Mouse (Mus musculus) forebrain, postnatal 0 days (tissue): ENCODE results near the gene Tmc2. TPM values are rescaled to one million over a fixed set of nuclear protein-coding genes. Genes with fewer than 3 reads are reported as not detected.

Experiments used
- ATAC-seq: fragments of 200-750 bp; cut with Nextera tagmentation; 2 replicates; pipeline ENCODE4 v1.8.0; 2017; ENCODE audit warnings: mild to moderate bottlenecking, moderate library complexity
- DNase-seq: peaks from one replicate; pipeline ENCODE4 v3.0.0-alpha.2; 2015
- H3K27ac ChIP-seq: fragments of 300-500 bp; sonication (generic); 2 replicates; pipeline ENCODE4 v1.5.1; 2014; ENCODE audit warnings: low read depth, mild to moderate bottlenecking, antibody characterized with exemption, low read length, moderate library complexity, mixed read lengths
- H3K27me3 ChIP-seq: fragments of 300-500 bp; sonication (generic); 2 replicates; pipeline ENCODE4 v1.6.1; 2014; ENCODE audit warnings: mild to moderate bottlenecking, low read length, mixed read lengths; ENCODE audit not compliant: insufficient read depth
- H3K36me3 ChIP-seq: fragments of 300-500 bp; sonication (generic); 2 replicates; pipeline ENCODE4 v1.6.1; 2014; ENCODE audit warnings: mild to moderate bottlenecking, moderate library complexity; ENCODE audit not compliant: insufficient read depth
- H3K4me1 ChIP-seq: fragments of 300-500 bp; sonication (generic); 2 replicates; pipeline ENCODE4 v1.6.1; 2014; ENCODE audit warnings: antibody characterized with exemption; ENCODE audit not compliant: insufficient read depth
- H3K4me2 ChIP-seq: fragments of 300-500 bp; sonication (generic); 2 replicates; pipeline ENCODE4 v1.6.1; 2014; ENCODE audit warnings: low read depth, mild to moderate bottlenecking, moderate library complexity
- H3K4me3 ChIP-seq: fragments of 300-500 bp; sonication (generic); 2 replicates; pipeline ENCODE4 v1.5.1; 2014; ENCODE audit warnings: low read depth, low read length, mixed read lengths
- H3K9ac ChIP-seq: fragments of 300-500 bp; sonication (generic); 2 replicates; pipeline ENCODE4 v1.6.1; 2014; ENCODE audit warnings: mild to moderate bottlenecking
- H3K9me3 ChIP-seq: fragments of 300-500 bp; sonication (generic); 2 replicates; pipeline ENCODE4 v1.6.1; 2016; ENCODE audit warnings: low read length
- CTCF ChIP-seq: sonication (generic); IDR thresholded peaks from 2 replicates; pipeline ENCODE4 v1.5.1; 2016; ENCODE audit warnings: antibody characterized with exemption, control low read depth, low read depth
- WGBS: fragments of 180-500 bp; shearing (Covaris S2); extraction: QIAGEN DNeasy Blood & Tissue Kit; methylation state at CpG from one replicate; pipeline ENCODE4 v1.1.7; 2014; 5-methylcytosine and 5-hydroxymethylcytosine counted together
- polyA plus RNA-seq: library from polyadenylated mRNA; unstranded; fragments of >200 nt; fragmentation: Nextera tagmentation; extraction: Ambion mirVana; gene quantifications from 2 replicates; pipeline ENCODE4 v1.2.1, GENCODE M21; 2015
- total RNA-seq: library from RNA; depleted of rRNA; stranded (reverse); fragments of >200 nt; gene quantifications from 2 replicates; pipeline ENCODE4 v1.2.3, GENCODE M21; 2014; rRNA removed

Tmc2 gene
- total RNA-seq (not detected in 2 replicates), polyA plus RNA-seq (not detected in 2 replicates)

DNA sequence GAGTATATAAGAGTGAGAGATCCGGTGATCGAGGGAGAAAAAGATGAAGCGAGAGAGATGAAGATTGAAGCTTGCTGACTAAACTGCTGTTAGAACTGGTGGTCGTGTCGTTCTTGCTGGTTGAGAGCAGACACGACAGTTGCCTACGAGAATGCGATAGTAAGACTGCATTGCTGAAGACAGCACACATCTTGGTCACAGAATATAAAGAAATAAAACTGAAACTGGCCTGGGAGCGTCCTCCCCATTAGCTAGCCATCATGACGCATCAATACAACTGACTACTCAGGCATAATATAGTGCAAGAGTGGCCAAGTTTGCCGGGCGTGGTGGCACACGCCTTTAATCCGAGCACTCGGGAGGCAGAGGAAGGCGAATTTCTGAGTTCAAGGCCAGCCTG lies at the start of gene Tmc2:
Gene Tmc2 (plus strand): TSS at position 301 of the 400 bp plus-strand sequence.
- H3K36me3 ChIP-seq, result no peaks in the 10 kb centered on the region
- no peak for ATAC-seq

DNA sequence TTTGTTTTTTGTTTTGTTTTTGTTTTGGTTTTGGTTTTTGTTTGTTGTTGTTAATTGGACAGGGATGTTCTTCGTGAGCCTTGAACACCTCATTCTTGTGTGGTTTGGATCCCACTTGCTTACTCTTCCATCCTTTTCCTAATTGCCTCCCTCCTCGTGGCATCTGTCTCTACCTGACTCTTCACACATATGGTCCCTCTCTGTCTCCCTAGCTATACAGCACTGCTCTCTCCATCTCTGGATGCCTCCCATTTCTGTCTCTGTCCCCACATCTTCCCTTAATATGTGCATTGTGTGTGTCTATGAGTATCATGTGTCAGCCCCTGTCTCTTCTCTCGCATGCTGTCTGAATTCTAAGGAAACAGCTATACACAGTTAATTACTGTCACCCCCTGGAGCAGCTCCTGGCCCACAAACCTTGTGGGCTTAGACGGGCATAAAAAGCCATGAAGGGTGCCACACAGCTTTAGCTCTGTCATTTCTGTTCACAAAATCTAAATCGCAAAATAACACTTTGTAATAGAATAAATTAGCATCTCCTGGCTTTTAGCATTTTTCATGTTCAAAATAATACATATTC lies 48.8 kb upstream of the Tmc2 start:
- H3K27ac ChIP-seq, result peak overlapping the region; percentile 45; the same call in 1 of the 2 replicates
- H3K4me1 ChIP-seq, result no peaks in the 10 kb centered on the region
- no peak overlapping the region for H3K9ac ChIP-seq
- no peak for TF ChIP-seq CTCF
- H3K9me3 ChIP-seq, result no peaks in the 10 kb centered on the region
- H3K36me3 ChIP-seq, result no peaks in the 10 kb centered on the region
- no peak overlapping the region for H3K4me2 ChIP-seq
- H3K27me3 ChIP-seq, result no peaks in the 10 kb centered on the region
- no peak overlapping the region for H3K4me3 ChIP-seq
- WGBS, result 29% methylated on average over 5 of the region's 5 CpGs
- ATAC-seq, result peak; percentile 81
- peak; percentile 39 for DNase-seq

More for the DNA sequence above, at the start of gene Tmc2:
- Histone ChIP-seq H3K27me3 (no peaks in the 10 kb centered on the region), H3K9ac (no peak within 1 kb of the TSS), H3K4me1 (no peaks in the 10 kb centered on the region), H3K27ac (no peak within 1 kb of the TSS), H3K4me2 (no peak within 1 kb of the TSS), H3K9me3 (no peaks in the 10 kb centered on the region), H3K4me3 (no peak within 1 kb of the TSS)
- 96% methylated on average over 16 of the region's 16 CpGs for WGBS
- no peak for TF ChIP-seq CTCF
- no peak for DNase-seq

DNA sequence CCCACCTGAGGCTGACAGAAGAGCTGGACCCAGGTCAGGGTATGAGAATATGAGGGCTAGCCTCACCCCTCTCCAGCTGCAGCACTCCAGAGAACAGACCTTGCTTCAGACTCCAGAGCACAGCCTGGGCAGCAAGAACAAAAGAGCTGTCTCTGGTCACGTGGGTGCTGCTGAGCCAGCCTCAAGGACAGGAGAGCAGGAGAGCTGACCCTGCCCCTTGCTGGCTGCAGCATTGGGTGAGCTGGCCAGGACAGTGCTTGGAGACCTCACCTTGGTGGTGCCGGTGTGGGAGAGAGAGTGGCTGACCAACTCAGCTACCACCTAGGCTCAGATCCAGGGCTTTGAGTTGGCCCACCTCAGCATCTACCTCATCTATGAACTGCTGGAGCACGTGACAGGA lies 39.8 kb upstream of the Tmc2 start:
- no peaks in the 10 kb centered on the region for H3K27me3 ChIP-seq
- no peak overlapping the region for H3K9ac ChIP-seq
- H3K36me3 ChIP-seq, result no peaks in the 10 kb centered on the region
- no peaks in the 10 kb centered on the region for H3K4me1 ChIP-seq
- H3K9me3 ChIP-seq, result no peaks in the 10 kb centered on the region
- no peak for DNase-seq
- H3K4me2 ChIP-seq, result no peak overlapping the region
- no peak for TF ChIP-seq CTCF
- H3K4me3 ChIP-seq, result no peak overlapping the region
- H3K27ac ChIP-seq, result no peak overlapping the region
- whole genome bisulfite sequencing, result 76% methylated on average over 3 of the region's 3 CpGs
- ATAC-seq, result no peak

DNA sequence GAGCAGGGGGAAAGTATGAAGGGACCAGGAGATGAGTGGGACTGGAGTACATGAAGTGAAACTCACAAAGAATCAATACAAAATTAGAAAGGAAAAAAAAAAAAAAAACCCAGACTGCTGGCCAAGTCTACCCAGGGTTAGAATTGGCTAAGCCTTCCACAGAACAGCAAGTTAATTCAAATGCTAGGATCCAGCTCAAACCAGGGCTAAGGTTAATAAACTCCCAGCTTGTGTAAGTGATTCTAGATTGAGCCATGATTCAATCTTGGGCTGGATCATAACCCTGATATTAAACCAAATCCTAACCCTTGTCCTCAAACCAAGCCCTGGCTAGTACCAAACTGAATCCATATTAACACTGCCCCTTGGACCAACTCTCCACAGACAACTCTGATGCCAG lies 39.1 kb upstream of the Tmc2 start:
- DNase-seq, result no peak
- Histone ChIP-seq H3K27ac (no peak overlapping the region), H3K4me3 (no peak overlapping the region), H3K4me2 (no peak overlapping the region), H3K4me1 (no peaks in the 10 kb centered on the region), H3K36me3 (no peaks in the 10 kb centered on the region), H3K27me3 (no peaks in the 10 kb centered on the region), H3K9me3 (no peaks in the 10 kb centered on the region), H3K9ac (no peak overlapping the region)
- ATAC-seq, result no peak
- TF ChIP-seq CTCF, result no peak

DNA sequence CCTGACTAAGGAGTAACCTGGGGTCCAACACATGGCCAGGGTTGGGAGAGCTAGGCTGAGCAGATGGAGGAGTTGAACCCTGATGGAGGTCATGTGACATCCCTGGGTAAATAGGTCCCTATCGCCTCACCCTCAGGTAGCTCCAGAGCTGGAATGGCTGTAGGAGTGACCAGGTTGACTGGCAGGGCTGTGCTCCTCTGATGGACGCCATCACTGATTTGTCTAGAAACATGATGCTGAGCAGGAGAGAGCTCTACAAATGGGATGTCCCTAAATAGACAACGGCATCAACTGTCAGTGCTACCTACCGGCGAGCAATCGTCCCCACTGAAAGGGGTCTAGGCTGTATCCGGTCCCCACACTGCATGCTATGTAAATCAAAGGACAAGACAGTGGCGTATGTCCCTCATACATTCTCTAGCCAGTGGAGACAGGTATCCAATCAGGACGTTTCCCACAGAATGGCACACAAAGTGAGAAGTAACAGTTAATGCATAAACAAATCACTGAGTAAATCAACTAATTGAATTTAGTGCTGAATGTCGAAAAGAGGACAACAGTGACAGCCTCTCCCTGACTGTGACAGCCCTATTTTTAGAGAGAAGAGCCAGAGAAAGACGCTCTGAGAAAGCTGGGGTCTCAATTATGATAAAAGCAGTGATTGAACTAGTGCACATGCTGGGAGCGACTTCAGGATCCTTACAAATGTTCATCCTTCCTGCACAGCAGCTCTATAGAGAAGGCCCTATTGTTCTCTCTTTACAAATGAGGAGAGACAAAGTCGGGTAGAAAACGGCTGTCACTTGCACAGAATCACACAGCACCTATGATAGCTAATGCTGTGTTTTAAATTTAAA lies 37.5 kb upstream of the Tmc2 start:
- H3K9me3 ChIP-seq, result no peaks in the 10 kb centered on the region
- DNase-seq (peak; percentile 35), ATAC-seq (peak; percentile 94)
- no peak for TF ChIP-seq CTCF
- 44% methylated on average over 14 of the region's 14 CpGs for WGBS
- H3K36me3 ChIP-seq, result no peaks in the 10 kb centered on the region
- peak overlapping the region; percentile 71 for H3K27ac ChIP-seq
- no peak overlapping the region for H3K4me2 ChIP-seq
- no peak overlapping the region for H3K9ac ChIP-seq
- H3K4me3 ChIP-seq, result no peak overlapping the region
- no peaks in the 10 kb centered on the region for H3K27me3 ChIP-seq
- no peaks in the 10 kb centered on the region for H3K4me1 ChIP-seq

DNA sequence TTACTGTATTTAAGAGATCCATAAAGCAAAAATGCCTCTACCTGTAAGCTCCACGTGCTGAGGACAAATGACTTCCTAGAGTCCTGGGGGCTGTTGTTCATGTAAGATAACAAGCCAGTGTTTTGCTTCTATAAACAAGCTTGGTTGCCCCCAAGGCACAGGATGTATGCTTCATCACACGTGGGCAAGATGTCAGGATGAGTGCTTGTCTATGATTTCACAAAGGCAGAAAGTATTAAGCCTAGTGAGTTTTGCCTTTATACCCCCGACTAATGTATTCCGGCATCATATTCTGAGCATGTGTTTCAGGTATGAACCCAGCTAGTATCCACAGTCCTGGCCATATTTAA lies 36.9 kb upstream of the Tmc2 start:
- no peaks in the 10 kb centered on the region for H3K4me1 ChIP-seq
- DNase-seq (peak; percentile 22), ATAC-seq (peak; percentile 65)
- H3K27me3 ChIP-seq, result no peaks in the 10 kb centered on the region
- H3K4me3 ChIP-seq, result no peak overlapping the region
- peak overlapping the region; percentile 71 for H3K27ac ChIP-seq
- no peak overlapping the region for H3K4me2 ChIP-seq
- H3K9me3 ChIP-seq, result no peaks in the 10 kb centered on the region
- no peak for TF ChIP-seq CTCF
- 50% methylated on average over 4 of the region's 4 CpGs for WGBS
- H3K9ac ChIP-seq, result no peak overlapping the region
- H3K36me3 ChIP-seq, result no peaks in the 10 kb centered on the region

DNA sequence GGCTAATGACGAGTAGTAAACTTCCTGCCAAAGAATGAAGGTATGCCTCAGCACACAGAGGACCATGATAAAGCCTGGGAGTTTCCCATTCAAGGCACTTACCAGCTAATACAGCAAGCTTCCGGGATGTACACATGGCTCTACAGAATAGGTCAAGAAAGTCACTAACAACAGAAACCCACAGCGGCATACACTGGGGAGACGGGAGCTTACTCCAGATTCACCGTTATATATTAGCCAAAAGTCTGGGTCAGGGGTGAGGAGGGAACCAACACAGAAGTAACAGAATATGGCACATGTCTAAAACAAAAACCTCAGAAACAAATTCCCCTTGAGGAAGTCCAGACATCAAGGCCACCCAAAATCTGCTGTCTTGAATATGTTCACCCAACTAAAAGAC lies 32.3 kb upstream of the Tmc2 start:
- ATAC-seq (no peak), DNase-seq (no peak)
- Histone ChIP-seq H3K36me3 (no peaks in the 10 kb centered on the region), H3K4me1 (peaks cover 5% of the 10 kb centered on the region; the same call in 1 of the 2 replicates), H3K4me3 (no peak overlapping the region), H3K27me3 (no peaks in the 10 kb centered on the region), H3K9ac (no peak overlapping the region), H3K27ac (no peak overlapping the region), H3K4me2 (no peak overlapping the region), H3K9me3 (no peaks in the 10 kb centered on the region)
- TF ChIP-seq CTCF, result no peak
- 85% methylated on average over 5 of the region's 5 CpGs for WGBS
